Mouse (Mus musculus): ENCODE data around the gene Fkbp5. TPM values are rescaled to one million over a fixed set of nuclear protein-coding genes. Genes with fewer than 3 reads are reported as not detected.

Fkbp5 gene
- polyA plus RNA-seq, 1 experiment from 2014 or later = 4.3 TPM

DNA sequence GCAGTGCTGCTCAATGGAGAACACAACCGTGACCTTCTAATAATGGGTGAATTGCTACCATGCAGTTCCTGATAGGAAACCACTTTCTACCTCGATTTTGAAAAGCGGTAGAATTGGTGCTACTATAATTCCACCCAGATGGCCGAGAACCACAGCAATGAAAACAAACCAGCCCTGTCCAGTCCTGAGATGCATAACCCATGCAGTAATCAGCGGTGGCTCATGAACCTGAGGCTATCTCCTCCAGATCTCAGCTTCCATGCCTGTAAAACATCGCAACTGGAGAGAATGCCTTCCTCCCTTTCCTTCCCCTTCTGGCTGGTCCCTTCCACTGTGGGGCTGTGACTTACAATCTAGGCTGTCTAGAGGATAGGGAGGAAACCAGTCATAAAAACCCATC, 46.5 kb downstream of the Fkbp5 start:
- Histone ChIP-seq H3K36me3 (ENCODE audit: control insufficient read depth, insufficient read depth, low read length) (no peaks in the 10 kb centered on the region), H3K27ac (replicated peaks in 1 of 2; ENCODE audit: control insufficient read depth in 1 of 2, insufficient read depth in 1 of 2, low read depth in 2 of 2, low read length in 2 of 2) (no peak overlapping the region), H3K4me3 (ENCODE audit: control insufficient read depth in 1 of 2, insufficient read depth in 1 of 2, low read depth in 1 of 2, low read length in 2 of 2) (no peak overlapping the region), H3K9ac (ENCODE audit: low read length) (no peak overlapping the region), H3K4me1 (ENCODE audit: control insufficient read depth in 2 of 2, insufficient read depth in 2 of 2, low read length in 2 of 2) (0 out of 4 replicates have a peak, but pooled peaks cover 0 to 4% of the 10 kb centered on the region in 2 experiments), H3K4me2 (ENCODE audit: low read length) (no peak overlapping the region), H3K27me3 (ENCODE audit: control insufficient read depth, insufficient read depth, low read length) (no peaks in the 10 kb centered on the region), H3K9me3 (ENCODE audit: control insufficient read depth, low read length) (no peaks in the 10 kb centered on the region)
- no peak for ATAC-seq (ENCODE audit: insufficient number of reproducible peaks, insufficient read depth, low FRiP score, low read depth)
- 71% methylated on average over 6 of the region's 6 CpGs for WGBS

- Histone ChIP-seq H3K27ac (replicated peaks in 1 of 2; ENCODE audit: control insufficient read depth in 1 of 2, insufficient read depth in 1 of 2, low read depth in 2 of 2, low read length in 2 of 2) (peak overlapping the region; percentile 21 to 53; a peak in 2 of 4 replicates), H3K4me3 (ENCODE audit: control insufficient read depth in 1 of 2, insufficient read depth in 1 of 2, low read depth in 1 of 2, low read length in 2 of 2) (no peak overlapping the region), H3K27me3 (ENCODE audit: control insufficient read depth, insufficient read depth, low read length) (no peaks in the 10 kb centered on the region), H3K36me3 (ENCODE audit: control insufficient read depth, insufficient read depth, low read length) (no peaks in the 10 kb centered on the region), H3K9ac (ENCODE audit: low read length) (peak overlapping the region; percentile 9; the same call in 1 of the 2 replicates), H3K4me2 (ENCODE audit: low read length) (peak overlapping the region; percentile 42), H3K9me3 (ENCODE audit: control insufficient read depth, low read length) (no peaks in the 10 kb centered on the region), H3K4me1 (ENCODE audit: control insufficient read depth in 2 of 2, insufficient read depth in 2 of 2, low read length in 2 of 2) (peaks cover 0 to 3% of the 10 kb centered on the region in 2 experiments; a peak in 1 of 4 replicates)
- ATAC-seq (ENCODE audit: insufficient number of reproducible peaks, insufficient read depth, low FRiP score, low read depth) = no peak
- 61% methylated on average over 11 of the region's 11 CpGs for WGBS
These were observed 49.6 kb downstream of the Fkbp5 start for GRCm38 (mm10) chr17:28467749-28468148.

GRCm38 (mm10) chr17:28465968-28466367, 51.4 kb downstream of the Fkbp5 start:
- Histone ChIP-seq H3K9me3 (ENCODE audit: control insufficient read depth, low read length) (no peaks in the 10 kb centered on the region), H3K27ac (replicated peaks in 1 of 2; ENCODE audit: control insufficient read depth in 1 of 2, insufficient read depth in 1 of 2, low read depth in 2 of 2, low read length in 2 of 2) (no peak overlapping the region), H3K4me3 (ENCODE audit: control insufficient read depth in 1 of 2, insufficient read depth in 1 of 2, low read depth in 1 of 2, low read length in 2 of 2) (no peak overlapping the region), H3K4me1 (ENCODE audit: control insufficient read depth in 2 of 2, insufficient read depth in 2 of 2, low read length in 2 of 2) (no peaks in the 10 kb centered on the region; a peak in 1 of 4 replicates), H3K27me3 (ENCODE audit: control insufficient read depth, insufficient read depth, low read length) (no peaks in the 10 kb centered on the region), H3K4me2 (ENCODE audit: low read length) (no peak overlapping the region), H3K9ac (ENCODE audit: low read length) (no peak overlapping the region), H3K36me3 (ENCODE audit: control insufficient read depth, insufficient read depth, low read length) (no peaks in the 10 kb centered on the region)
- ATAC-seq (ENCODE audit: insufficient number of reproducible peaks, insufficient read depth, low FRiP score, low read depth) = no peak
- 61% methylated on average over 4 of the region's 4 CpGs for WGBS

- Histone ChIP-seq H3K4me1 (ENCODE audit: control insufficient read depth in 2 of 2, insufficient read depth in 2 of 2, low read length in 2 of 2) (no peaks in the 10 kb centered on the region; a peak in 1 of 4 replicates), H3K27me3 (ENCODE audit: control insufficient read depth, insufficient read depth, low read length) (no peaks in the 10 kb centered on the region), H3K9ac (ENCODE audit: low read length) (no peak overlapping the region), H3K4me2 (ENCODE audit: low read length) (no peak overlapping the region), H3K36me3 (ENCODE audit: control insufficient read depth, insufficient read depth, low read length) (no peaks in the 10 kb centered on the region), H3K27ac (replicated peaks in 1 of 2; ENCODE audit: control insufficient read depth in 1 of 2, insufficient read depth in 1 of 2, low read depth in 2 of 2, low read length in 2 of 2) (no peak overlapping the region), H3K4me3 (ENCODE audit: control insufficient read depth in 1 of 2, insufficient read depth in 1 of 2, low read depth in 1 of 2, low read length in 2 of 2) (no peak overlapping the region), H3K9me3 (ENCODE audit: control insufficient read depth, low read length) (no peaks in the 10 kb centered on the region)
- no peak for ATAC-seq (ENCODE audit: insufficient number of reproducible peaks, insufficient read depth, low FRiP score, low read depth)
- WGBS = 71% methylated on average over 7 of the region's 7 CpGs
These were observed 53.5 kb downstream of the Fkbp5 start for GRCm38 (mm10) chr17:28463701-28464443.

DNA sequence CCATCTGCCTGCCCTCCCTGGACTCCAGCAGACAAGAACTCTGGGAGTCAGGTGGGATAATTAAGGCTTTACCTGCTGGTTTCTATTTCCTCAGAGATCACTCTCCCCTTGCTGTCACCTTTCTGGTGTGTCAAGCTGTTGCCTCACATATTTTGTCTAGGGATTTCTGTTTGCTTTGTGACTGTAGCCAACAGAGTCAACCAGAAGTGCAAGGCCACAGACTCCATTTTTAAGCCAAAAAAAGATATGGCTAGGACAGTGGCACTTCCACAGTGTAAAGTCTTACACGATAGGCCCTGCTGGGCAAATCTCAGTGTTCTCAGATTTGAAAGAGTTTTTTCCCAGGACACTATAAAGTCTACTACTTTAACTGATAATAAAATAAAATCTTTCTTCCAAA, 56.9 kb downstream of the Fkbp5 start:
- no peak overlapping the region for H3K27ac ChIP-seq (replicated peaks in 1 of 2; ENCODE audit: control insufficient read depth in 1 of 2, insufficient read depth in 1 of 2, low read depth in 2 of 2, low read length in 2 of 2)
- H3K9me3 ChIP-seq (ENCODE audit: control insufficient read depth, low read length) = no peaks in the 10 kb centered on the region
- no peaks in the 10 kb centered on the region for H3K36me3 ChIP-seq (ENCODE audit: control insufficient read depth, insufficient read depth, low read length)
- H3K4me1 ChIP-seq (ENCODE audit: control insufficient read depth in 2 of 2, insufficient read depth in 2 of 2, low read length in 2 of 2) = no peaks in the 10 kb centered on the region; a peak in 1 of 4 replicates
- WGBS = 71% methylated on average over 1 of the region's 1 CpGs
- no peak for ATAC-seq (ENCODE audit: insufficient number of reproducible peaks, insufficient read depth, low FRiP score, low read depth)
- H3K4me3 ChIP-seq (ENCODE audit: control insufficient read depth in 1 of 2, insufficient read depth in 1 of 2, low read depth in 1 of 2, low read length in 2 of 2) = no peak overlapping the region
- H3K4me2 ChIP-seq (ENCODE audit: low read length) = no peak overlapping the region
- H3K9ac ChIP-seq (ENCODE audit: low read length) = no peak overlapping the region
- no peaks in the 10 kb centered on the region for H3K27me3 ChIP-seq (ENCODE audit: control insufficient read depth, insufficient read depth, low read length)

GRCm38 (mm10) chr17:28455098-28455497, 62.2 kb downstream of the Fkbp5 start:
- H3K4me1 ChIP-seq (ENCODE audit: control insufficient read depth in 2 of 2, insufficient read depth in 2 of 2, low read length in 2 of 2) = peaks cover 0 to 5% of the 10 kb centered on the region in 2 experiments; a peak in 1 of 4 replicates
- no peak for ATAC-seq (ENCODE audit: insufficient number of reproducible peaks, insufficient read depth, low FRiP score, low read depth)
- H3K4me3 ChIP-seq (ENCODE audit: control insufficient read depth in 1 of 2, insufficient read depth in 1 of 2, low read depth in 1 of 2, low read length in 2 of 2) = no peak overlapping the region
- H3K27me3 ChIP-seq (ENCODE audit: control insufficient read depth, insufficient read depth, low read length) = no peaks in the 10 kb centered on the region
- no peaks in the 10 kb centered on the region for H3K36me3 ChIP-seq (ENCODE audit: control insufficient read depth, insufficient read depth, low read length)
- H3K9ac ChIP-seq (ENCODE audit: low read length) = no peak overlapping the region
- H3K27ac ChIP-seq (replicated peaks in 1 of 2; ENCODE audit: control insufficient read depth in 1 of 2, insufficient read depth in 1 of 2, low read depth in 2 of 2, low read length in 2 of 2) = no peak overlapping the region
- no peak overlapping the region for H3K4me2 ChIP-seq (ENCODE audit: low read length)
- H3K9me3 ChIP-seq (ENCODE audit: control insufficient read depth, low read length) = no peaks in the 10 kb centered on the region
- 59% methylated on average over 4 of the region's 4 CpGs for WGBS

GRCm38 (mm10) chr17:28452889-28453288, 64.4 kb downstream of the Fkbp5 start:
- no peak for ATAC-seq (ENCODE audit: insufficient number of reproducible peaks, insufficient read depth, low FRiP score, low read depth)
- Histone ChIP-seq H3K4me2 (ENCODE audit: low read length) (no peak overlapping the region), H3K36me3 (ENCODE audit: control insufficient read depth, insufficient read depth, low read length) (no peaks in the 10 kb centered on the region), H3K4me1 (ENCODE audit: control insufficient read depth in 2 of 2, insufficient read depth in 2 of 2, low read length in 2 of 2) (peaks cover 0 to 5% of the 10 kb centered on the region in 2 experiments; a peak in 1 of 4 replicates), H3K27ac (replicated peaks in 1 of 2; ENCODE audit: control insufficient read depth in 1 of 2, insufficient read depth in 1 of 2, low read depth in 2 of 2, low read length in 2 of 2) (no peak overlapping the region), H3K4me3 (ENCODE audit: control insufficient read depth in 1 of 2, insufficient read depth in 1 of 2, low read depth in 1 of 2, low read length in 2 of 2) (no peak overlapping the region), H3K27me3 (ENCODE audit: control insufficient read depth, insufficient read depth, low read length) (no peaks in the 10 kb centered on the region), H3K9me3 (ENCODE audit: control insufficient read depth, low read length) (no peaks in the 10 kb centered on the region), H3K9ac (ENCODE audit: low read length) (no peak overlapping the region; the same call in 1 of the 2 replicates)
- WGBS = 70% methylated on average over 6 of the region's 6 CpGs
